Mouse (Mus musculus): ENCODE data around the gene Nr1d2.
"Not testable (repeated sequence)": the region's sequence is repeated elsewhere in the genome, so short reads cannot be mapped to it uniquely, and the experiment has no call there.

The Nr1d2 gene

DNA sequence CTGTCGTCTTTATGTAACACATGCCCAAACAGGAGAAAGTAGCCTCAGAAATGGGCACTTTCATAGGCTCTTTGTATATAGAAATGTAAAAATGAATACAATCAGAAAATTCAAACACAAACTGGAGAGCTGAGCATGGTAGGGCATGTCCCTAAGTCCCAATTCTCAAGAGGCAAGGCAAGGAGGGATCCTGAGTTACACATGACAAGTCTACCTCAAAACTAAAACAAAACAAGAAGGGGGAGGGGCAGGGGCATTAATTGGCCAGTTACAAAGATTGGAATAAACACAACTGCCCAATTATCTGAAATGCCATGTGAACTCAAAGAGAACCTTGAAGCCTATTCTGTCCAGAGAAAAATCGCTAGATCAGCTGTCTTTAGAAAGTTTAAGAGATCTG is 5.9 kb downstream of the Nr1d2 start:
- no peak for DNase-seq (ENCODE audit: extremely low spot score, low spot score)

DNA sequence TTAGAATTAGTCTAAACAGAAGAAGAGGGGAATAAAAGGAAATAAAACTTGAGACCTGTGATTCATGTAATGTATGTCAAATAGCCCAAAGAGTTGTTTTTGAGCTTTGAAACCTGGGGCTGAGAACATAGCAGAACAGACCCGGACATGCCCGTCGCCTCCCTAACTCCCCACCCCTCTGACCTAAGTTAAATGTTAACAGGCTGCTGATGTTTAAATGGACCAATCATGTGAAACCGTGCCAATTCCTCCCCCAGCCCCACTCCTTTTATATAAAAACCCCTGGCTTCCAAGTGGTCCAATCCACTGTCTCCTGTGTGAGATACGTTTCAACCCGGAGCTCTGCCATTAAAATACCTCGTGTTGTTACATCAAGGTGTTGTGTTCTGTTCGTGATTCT is 7.1 kb downstream of the Nr1d2 start:
- DNase-seq (ENCODE audit: extremely low spot score, low spot score): not testable (repeated sequence)

DNA sequence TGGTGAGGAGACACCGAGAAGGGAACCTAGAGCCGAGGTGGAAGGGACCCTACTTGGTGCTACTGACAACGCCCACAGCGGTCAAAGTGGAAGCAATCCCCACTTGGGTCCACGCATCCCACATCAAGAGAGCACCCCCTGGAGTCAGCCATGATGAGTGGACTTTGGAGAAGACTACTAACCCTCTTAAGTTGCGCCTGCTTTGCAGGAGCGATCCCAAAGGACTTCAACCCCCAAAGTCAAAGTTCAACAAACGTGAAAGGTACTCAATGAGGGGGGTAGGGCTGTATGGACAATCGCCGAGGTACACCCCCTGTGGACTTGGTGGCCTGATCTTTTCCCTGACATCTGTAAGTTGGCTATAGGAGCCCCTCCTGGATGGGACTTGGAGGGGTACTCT is 9.2 kb downstream of the Nr1d2 start:
- not testable (repeated sequence) for DNase-seq (ENCODE audit: extremely low spot score, low spot score)

DNA sequence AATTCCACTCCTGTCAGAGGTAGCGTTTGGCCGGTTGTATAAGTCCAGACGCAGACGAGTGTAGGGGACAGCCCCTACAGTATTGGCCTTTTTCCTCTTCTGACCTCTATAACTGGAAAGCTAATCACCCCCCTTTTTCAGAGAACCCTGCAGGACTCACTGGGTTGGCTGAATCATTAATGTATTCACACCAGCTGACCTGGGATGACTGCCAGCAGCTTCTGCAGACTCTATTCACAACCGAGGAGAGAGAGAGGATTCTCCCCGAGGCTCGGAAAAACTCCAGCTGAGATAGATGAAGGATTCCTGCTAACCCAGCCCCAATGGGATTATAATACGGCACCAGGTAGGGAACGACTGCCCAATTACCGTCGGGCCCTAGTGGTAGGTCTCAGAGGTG is 12.7 kb downstream of the Nr1d2 start:
- DNase-seq (ENCODE audit: extremely low spot score, low spot score): not testable (repeated sequence)

DNA sequence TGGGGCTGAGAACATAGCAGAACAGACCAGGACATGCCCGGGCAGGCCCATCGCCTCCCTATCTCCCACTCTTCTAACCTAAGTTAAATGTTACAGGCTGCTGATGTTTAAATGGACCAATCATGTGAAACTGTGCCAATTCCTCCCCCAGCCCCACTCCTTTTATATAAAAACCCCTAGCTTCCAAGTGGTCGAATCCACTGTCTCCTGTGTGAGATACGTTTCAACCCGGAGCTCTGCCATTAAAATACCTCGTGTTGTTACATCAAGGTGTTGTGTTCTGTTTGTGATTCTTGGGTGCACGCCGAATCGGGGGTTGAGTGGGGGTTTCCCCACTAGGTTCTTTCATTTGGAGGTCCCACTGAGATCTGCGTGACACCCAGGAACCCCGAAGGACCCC is 13.5 kb downstream of the Nr1d2 start:
- DNase-seq (ENCODE audit: extremely low spot score, low spot score): not testable (repeated sequence)

DNA sequence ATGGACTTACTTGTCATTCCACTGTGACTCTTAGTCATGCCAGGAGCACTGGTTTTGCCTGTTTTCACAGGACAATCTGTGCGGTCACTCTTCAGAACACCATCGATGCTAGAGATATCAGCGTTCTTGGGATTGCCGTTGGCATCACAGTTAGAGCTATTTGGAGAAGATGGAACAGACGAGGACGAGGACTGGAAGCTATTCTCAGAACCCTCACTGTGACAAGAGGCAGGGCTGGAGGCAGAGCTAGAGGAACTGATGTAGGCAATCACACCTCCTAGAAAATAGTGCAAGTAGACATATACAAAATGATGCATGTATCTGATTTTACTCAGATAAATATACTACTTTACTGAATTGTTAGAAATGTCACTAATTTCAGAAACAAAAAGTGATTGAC is 16.9 kb downstream of the Nr1d2 start:
- no peak for DNase-seq (ENCODE audit: extremely low spot score, low spot score)

DNA sequence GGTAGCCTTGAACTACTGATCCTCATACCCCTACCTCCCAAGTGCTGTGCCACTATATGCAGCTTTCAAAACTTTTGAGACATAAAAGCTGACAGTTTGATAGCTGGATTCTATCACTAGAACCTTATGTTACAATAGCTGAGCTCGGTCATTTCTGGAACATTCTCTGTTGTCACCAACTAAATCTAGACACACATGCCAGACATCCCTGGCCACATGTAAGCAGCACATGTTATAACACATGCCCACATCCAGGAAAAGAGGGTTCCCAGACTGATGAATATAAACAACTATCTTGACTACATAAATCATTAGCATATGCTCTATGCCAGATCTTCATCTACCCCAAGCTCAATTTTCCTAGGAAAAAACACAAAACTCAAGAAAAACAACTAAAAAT is 21.8 kb downstream of the Nr1d2 start:
- no peak for DNase-seq (ENCODE audit: extremely low spot score, low spot score)

DNA sequence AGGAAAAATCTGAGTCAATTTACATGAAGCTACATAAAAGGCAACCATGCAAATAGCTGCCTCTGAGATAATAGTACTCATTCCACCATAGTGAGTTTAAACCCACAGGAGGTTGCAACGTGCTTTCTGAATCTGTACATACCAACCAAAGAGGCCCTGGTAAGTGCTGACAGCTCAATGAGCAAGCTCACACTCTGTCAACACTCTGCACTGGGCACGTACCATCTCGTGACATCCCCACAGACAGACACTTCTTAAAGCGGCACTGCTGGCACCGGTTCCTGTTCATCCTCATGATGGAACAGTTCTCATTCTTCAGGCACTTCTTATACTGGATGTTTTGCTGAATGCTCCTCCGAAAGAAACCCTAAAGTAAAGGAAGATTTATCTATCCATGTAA is 22.5 kb downstream of the Nr1d2 start:
- DNase-seq (ENCODE audit: extremely low spot score, low spot score): no peak

DNA sequence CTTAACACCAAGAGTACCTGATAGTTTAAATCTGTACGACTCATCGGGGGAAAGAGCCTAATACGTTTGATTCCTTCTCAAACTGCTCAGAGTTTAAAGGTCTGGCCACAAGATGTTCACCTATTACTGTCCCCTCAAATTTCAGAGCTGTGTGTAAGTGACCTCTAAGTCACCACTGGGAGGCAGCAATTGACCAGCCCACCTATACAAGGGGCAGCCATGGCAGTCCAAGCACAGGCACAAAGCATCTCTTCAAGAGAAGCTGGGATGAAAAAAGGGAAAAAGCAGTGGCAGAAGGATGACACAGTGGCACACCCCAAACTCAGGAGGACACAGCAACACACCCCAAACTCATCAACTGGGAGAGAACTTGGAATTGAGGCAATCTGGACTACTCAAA is 28.1 kb downstream of the Nr1d2 start:
- no peak for DNase-seq (ENCODE audit: extremely low spot score, low spot score)

DNA sequence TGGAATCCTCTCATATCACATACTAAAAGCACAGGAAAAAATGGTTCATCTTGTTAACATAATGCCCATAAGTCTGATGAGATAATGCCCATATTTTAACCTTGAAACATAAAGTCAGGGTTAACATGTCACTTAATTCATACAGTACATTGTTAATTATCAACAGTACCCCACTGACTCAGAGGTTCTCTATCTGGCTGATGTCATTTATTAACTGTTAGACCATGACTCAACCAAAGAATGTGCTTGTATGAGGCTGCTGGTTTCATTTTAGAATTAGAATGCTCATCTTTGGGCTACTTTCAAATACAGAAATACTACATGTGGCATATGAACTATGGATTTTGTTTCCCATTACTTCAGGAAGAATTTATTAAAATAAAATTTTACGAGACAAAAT is 34.6 kb downstream of the Nr1d2 start:
- DNase-seq (ENCODE audit: extremely low spot score, low spot score): not testable (repeated sequence)

DNA sequence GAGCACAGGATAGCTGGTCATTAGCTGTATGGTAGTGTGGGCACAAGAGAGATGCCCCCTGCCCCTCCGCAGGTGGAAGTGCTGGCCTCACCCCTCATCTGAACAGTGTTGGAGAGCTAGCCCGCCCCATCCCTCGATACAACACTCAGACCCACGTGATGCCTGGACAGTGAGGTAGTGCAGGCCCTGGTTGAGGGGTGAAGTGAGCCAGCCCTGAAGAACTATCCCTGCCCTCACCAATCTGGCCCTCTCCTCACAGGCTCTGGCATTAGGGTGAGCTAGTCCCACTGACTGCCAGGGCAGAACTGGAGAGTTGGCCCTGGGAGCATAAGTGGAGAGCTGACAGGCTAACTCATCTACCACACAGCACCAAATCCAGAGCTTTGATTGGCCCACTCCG is 37.5 kb downstream of the Nr1d2 start:
- no peak for DNase-seq (ENCODE audit: extremely low spot score, low spot score)

DNA sequence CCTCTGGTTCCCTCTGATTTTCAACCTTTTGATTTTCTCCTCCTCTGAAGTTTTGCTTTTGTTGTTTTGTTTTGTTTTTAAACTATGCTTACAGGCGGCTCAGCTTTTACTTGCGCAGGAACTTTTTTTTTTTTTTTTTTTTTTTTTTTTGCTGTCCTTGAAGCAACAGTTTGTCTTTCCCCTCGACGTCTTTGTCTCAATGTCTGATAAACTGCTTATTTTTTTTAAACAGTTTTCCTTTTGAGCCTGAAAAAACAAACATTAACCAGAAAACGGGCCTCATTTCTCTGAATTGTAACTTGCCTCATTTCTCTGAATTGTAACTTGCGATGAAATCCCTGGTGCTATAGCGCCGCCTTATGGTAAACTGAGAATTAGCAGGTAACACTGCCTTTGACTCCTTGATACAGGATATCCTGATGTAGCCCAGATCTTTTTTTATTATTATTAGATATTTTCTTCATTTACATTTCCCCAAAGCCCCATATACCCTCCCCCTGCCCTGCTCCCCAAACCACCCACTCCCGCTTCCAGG is 52.0 kb downstream of the Nr1d2 start:
- DNase-seq (ENCODE audit: extremely low spot score, low spot score): peak; percentile 19

DNA sequence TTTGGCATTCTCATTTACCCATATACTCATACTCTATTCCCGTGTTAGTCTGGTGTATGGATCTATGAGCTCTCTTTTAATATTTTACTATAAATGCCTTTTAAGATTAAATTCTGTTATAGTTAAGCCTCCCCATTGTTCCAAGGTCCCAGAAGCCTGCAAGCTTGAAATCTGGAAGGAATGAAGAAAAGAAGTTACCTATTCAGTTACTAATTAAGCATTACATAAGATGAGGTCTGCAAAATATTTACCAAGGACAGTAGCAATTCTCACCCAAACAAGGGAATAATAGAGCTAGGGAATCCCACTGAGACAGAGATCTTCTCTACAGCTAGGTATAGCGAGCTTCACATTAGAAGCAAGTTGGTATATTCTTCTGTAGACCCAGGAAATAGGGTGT is 61.4 kb downstream of the Nr1d2 start:
- not testable (repeated sequence) for DNase-seq (ENCODE audit: extremely low spot score, low spot score)

DNA sequence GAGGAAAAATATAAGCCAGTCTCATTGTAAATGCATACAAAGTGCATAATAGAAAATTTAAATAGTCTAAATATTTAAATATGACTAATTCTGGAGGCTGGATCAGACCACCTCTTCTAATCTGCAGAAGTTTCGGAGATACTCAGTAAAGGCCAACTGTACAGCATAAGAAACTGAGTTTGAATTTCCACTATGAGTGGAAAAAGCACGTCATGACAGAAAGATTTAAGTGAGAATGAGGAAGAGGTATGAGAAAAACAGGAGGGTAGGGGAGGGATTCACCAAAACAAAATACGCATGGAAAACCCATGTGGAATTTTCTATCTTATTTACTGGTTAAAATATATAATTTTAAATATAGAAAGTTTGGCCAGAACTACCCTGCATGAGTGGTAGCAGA is 71.3 kb downstream of the Nr1d2 start:
- no peak for DNase-seq (ENCODE audit: extremely low spot score, low spot score)

DNA sequence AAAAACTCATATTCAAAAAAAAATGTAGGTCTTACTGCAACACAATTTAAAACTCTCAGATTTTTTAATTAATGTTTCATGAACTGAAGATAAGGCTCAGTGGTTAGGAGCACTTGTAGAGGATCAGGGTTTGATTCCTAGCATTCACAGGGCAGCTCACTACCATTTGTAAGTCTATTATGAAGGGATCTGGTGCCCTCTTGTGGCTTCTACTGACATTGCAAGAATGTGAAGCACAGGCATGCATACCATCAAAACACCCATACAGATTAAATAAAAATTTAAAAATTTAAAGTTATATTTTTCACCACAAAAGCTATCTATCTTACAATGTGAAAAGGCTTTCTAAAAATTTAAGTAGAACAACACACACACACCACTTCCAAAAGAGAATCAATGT is 71.9 kb downstream of the Nr1d2 start:
- DNase-seq (ENCODE audit: extremely low spot score, low spot score): peak; percentile 19

Measured in neural tube, embryonic 10.5 days (tissue).